Mouse (Mus musculus) layer of hippocampus, adult 18-20 months (tissue): ENCODE data around the gene Rcor3. TPM values are rescaled to one million over a fixed set of nuclear protein-coding genes. Genes with fewer than 3 reads are reported as not detected.

Source experiments
- DNase-seq, 2 experiments: peaks; one replicate each; pipeline ENCODE4 v3.0.0; 2022; ENCODE audit warnings: low spot score in 2 of 2
- long read RNA-seq: library from polyadenylated mRNA; stranded (forward); transcript quantifications from one replicate; pipeline ENCODE4 v2.0.0, GENCODE M21; 2021
- total RNA-seq, 2 experiments: library from RNA; stranded (reverse); gene quantifications; 2 replicates each; pipeline ENCODE4 v1.2.3; 2021

The Rcor3 gene
- total RNA-seq, result 10 to 100 TPM; 42.4 to 45.8 TPM
- long read RNA-seq, partial matches to known transcripts, result 4 of 12 reads
- long read RNA-seq, other reads (novel, unspliced or antisense), result 4 of 12 reads

DNA sequence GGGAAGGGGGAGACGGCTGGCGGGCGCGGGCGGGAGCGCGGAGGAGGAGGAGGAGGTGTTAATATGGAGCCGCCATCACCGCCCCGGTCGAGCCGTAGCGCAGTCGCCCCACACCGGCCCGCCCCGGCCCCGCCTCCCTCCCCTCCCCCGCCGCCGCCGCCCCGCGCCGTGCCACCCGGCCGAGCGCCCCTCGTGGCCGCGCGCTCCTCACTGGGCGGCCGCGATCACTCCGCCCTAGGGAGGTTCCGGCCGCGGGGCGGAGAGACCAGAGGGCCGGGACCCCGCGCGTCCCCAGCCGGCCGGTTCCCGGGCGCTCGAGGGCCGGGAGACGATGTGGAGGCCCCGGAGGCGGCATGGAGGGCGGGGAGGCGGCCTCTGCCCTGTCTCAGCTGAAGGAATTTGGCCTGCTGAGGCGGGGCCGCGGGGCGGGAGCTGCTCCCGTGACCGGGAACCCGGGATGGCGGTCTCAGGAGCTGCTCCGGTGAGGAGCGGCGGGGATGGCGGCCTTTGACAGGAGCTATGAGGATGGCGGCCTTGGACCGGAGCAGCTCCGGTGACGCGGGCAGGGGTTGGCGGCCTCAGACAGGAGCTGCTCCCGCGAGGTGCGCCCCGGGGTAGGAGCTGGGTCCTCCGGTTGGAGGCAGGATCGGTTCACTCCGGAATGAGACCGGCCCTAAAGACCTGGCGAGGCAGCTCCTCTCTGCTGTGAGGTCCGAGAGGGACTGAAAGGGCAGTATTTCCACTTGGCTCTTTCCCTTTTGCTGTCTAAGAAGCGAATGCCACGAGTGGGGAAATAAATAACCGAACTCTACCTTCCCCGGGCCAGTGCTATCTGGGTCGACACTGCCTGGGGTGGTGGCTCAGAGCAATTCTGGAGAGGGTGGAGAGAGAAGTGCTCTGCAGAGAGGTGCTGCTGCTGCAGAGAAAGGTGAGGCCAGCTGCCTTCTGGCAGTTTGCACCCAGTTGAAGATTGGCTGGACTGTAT is at the start of gene Rcor3:
Gene Rcor3 (minus strand): TSS at position 137 of the 985 bp plus-strand sequence.
- DNase-seq, result peak; percentile 60 to 80

GRCm38 (mm10) chr1:192181696-192182257 is 43.9 kb upstream of the Rcor3 start:
- no peak for DNase-seq

GRCm38 (mm10) chr1:192179877-192180276 is 42.0 kb upstream of the Rcor3 start:
- DNase-seq, result no peak

- peak in 1 of 2 experiments; percentile 56 for DNase-seq
Measured at GRCm38 (mm10) chr1:192171477-192171876, 33.6 kb upstream of the Rcor3 start.

DNA sequence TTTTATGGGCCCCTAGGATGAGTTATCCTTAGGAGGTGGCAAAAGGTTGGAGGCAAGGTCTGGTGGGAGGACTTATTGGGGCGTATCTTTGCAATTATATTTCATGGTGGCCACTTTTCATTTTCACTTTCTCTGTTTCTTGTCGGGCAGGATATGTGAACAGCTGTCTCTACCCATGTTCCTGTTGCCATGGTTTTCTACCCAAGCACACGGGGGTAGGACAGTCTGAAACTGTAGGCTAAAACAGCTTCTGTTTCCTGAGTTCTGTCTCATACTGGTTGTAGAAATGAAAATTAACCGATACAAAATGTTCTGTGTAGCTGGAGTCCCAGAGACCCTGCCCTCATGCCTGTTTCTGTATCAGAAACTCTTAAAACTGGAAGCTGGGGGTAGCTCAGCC is 13.3 kb upstream of the Rcor3 start:
- peak; percentile 13 to 43 for DNase-seq

DNA sequence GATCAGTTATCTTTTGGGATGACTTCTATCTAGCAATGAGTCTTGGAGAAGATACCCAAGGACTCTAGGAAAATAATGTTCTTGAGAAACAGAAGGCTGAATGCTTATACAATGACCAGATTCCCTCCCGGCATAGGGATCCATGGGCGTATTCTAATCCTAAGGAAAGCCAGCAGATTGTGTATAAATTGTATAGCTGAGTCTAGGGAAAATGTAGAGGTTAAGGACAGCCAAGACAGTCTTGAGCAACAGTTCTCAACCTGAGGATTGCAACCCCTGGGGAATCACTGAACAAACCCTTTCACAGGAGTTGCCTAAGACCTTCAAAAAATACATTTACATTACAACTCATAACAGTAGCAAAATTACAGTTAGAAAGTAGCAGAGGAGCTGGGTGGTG is 2.5 kb upstream of the Rcor3 start:
- no peak for DNase-seq

DNA sequence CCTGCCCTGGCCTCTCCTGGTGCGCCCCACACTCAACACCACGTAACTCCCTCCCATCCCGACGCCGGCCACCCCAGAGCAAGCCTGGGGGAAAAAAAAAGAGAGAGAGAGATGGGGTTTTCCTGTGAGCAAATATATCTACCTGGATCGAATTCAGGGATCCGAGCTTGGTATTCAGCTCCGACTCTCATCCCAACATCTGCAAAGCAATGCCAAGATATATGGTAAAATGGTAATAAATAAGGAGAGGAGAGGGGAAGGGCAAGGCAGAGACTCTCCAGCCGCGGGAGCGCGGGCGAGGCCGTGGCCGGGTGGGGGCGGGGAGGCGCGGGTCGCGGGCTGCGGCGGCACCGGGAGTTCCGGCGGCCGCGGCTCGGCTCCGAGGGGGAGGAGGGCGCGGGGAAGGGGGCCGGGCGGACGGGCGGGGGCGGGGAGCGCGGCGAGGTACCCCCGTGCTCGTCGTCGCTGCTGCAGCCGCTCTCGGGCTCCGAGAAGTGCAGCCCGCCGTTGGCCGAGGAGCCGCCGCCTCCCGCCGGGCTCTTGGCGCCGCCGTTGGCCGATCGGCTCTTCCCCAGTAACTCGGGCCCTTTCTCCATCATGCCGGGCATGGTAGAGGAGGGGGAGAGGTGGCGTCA is 454 bp downstream of the Rcor3 start:
- peak in 1 of 2 experiments; percentile 26 for DNase-seq

- DNase-seq, result peak; percentile 75 to 87
Measured at GRCm38 (mm10) chr1:192136561-192137290, 1.1 kb downstream of the Rcor3 start.

DNA sequence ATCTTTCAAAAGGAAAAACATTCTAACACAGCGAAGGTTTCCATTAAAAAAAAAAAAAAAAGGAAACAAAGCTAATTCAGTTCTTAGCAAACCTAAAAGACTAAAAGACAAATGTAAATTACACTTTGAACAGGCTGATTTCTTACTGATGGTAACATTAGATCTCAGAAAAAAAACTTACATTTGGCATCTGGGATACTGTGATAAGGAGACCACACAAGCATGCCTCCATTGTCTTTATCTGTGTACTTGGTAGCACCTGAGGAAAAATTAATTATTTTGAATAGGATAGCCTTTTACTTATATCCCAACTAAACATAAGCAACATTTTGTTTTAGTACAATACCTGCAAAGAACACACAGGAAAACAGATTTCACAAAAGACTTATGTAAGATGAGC is 7.7 kb downstream of the Rcor3 start:
- DNase-seq, result no peak

GRCm38 (mm10) chr1:192128343-192128742 is 9.5 kb downstream of the Rcor3 start:
- DNase-seq, result no peak

- DNase-seq, result no peak
Measured at GRCm38 (mm10) chr1:192125761-192126160, 12.1 kb downstream of the Rcor3 start.

DNA sequence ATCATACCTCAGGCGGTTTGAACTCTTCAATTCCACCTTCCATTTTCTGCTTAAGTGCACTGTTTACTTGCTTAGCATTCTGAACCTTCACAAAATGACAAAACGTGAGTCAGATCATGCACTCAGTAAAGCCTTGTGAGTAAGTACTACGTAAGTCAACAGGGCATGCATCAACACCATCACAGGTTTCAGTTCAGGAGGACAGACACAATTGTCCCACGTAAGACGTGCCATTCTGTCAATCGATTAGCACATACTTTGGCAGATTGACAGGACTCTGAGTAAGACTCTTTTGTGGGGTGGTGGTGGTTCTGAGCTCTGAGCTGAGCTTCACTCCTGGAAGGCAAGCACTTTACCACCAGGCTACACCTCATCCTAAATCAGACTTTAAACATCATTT is 21.6 kb downstream of the Rcor3 start:
- DNase-seq, result no peak

- DNase-seq, result no peak
Measured at GRCm38 (mm10) chr1:192115378-192115777, 22.5 kb downstream of the Rcor3 start.

DNA sequence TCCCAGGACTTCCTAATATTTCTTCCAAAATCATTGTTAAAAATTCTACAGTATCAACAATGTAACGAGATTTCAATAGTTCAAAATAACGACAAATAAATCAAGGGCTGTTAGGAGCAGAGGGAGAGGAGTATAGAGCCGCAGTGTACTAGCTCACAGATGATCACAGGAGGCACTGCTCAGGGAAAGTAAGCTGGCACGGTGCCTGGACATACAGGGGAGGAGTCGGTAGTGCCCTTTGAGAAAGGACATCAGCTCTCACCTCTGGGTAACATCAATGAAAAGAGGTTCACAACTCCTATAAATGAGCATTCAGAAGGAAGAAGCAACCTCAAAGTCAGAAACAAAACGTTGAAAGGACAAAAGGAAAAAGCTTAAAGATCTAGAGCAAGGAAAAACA is 28.7 kb downstream of the Rcor3 start:
- DNase-seq, result no peak

- DNase-seq, result peak in 1 of 2 experiments; percentile 42
Measured at GRCm38 (mm10) chr1:192107352-192107751, 30.5 kb downstream of the Rcor3 start.

DNA sequence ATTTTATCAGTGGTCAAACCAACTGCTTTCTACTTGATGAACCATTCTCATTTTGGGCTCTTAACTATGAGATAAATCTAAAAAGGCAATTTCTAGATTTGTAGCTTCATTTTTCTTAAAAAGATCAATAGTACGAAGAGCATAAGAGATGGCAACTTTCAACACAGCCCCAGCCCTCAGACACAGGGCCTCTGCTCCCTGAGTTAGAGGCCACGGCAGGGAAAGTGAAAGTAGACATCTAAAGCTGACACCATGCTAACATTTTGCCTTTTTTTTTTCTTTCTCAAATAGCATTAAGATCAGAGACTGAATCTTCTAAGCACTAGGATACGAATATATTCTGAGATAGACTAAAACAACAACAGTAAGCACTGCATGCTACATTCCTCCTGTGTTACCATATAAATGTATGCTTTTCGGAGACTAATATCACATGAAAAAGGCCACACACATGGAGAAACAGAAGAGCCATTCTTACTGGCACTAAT is 31.9 kb downstream of the Rcor3 start:
- DNase-seq, result no peak

- DNase-seq, result no peak
Measured at GRCm38 (mm10) chr1:192104021-192104420, 33.8 kb downstream of the Rcor3 start.

DNA sequence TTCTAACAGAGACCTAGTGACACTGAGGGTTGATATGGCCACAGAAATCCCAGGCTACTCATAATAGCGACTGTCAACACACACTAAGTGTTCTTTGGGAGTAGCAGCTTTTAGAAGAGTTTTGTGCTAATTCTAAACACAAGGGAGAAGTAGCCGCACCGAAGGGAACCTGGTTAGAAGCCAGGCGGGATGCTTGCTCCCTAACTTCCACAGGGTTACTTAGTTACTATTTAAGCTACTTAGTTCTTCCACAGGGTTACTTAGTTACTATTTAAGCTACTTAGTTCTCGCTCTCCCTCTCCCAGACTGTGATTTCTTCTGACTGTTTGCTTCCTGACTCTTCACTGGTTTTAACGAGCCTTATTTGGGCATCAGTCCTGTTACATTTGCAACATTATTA is 34.7 kb downstream of the Rcor3 start:
- no peak for DNase-seq

DNA sequence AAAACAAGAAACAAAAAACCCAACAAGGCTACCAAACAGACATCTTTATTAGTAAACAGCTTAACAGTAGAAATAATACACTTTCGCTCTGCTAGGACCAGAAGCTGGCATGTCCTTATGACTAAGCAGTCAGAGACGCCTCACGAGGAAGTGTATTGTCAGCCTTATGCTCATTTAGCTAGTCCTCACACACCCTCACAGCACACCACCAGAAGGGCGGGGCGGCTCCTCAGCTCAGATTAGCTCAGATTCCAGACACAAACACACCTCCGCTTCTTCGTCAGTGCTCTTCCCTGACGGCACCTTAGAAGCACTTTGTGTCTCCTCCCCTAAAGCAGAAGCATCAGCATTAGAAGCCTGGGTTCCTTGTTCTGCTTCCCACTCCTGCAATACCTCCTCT is 36.5 kb downstream of the Rcor3 start:
- DNase-seq, result peak in 1 of 2 experiments; percentile 58

GRCm38 (mm10) chr1:192100742-192101141 is 37.1 kb downstream of the Rcor3 start:
- no peak for DNase-seq

- DNase-seq, result no peak
Measured at GRCm38 (mm10) chr1:192095626-192096025, 42.2 kb downstream of the Rcor3 start.
